ENCODE assay signal across 9 mouse cellular contexts in genomic region chr11:118511851-118512250, GRCm38 (mm10). TPM values are rescaled to one million over a fixed set of nuclear protein-coding genes. Genes with fewer than 3 reads are reported as not detected.
DNase-seq lines count a peak whose midpoint lies in the region; ATAC-seq lines count a peak whose summit lies in the region.
"Had no signal": no experiment of that assay in that cellular context is flagged by ENCODE, and none has a peak within 500 bp of the region (broad histone marks: within the 10 kb centered on the region; RNA-seq: fewer than 3 reads in every experiment).

No protein-coding gene starts in this region.

- peaks cover 18% of the 10 kb centered on the region for H3K4me1 ChIP-seq in embryonic facial prominence, embryonic 14.5 days (ENCODE audit: control insufficient read depth, insufficient read depth, low read length)
- H3K4me1 ChIP-seq in hindbrain, embryonic 16.5 days (ENCODE audit: control insufficient read depth, insufficient read depth, low read depth, low read length): peaks cover 19% of the 10 kb centered on the region

- DNase-seq in ovary, adult 18-20 months (ENCODE audit: low spot score): peak; percentile 43
- DNase-seq in ovary, postnatal 10 days (ENCODE audit: low spot score): no peak
- DNase-seq in embryonic facial prominence, embryonic 14.5 days (ENCODE audit: low spot score): peak; percentile 79
- DNase-seq in left cerebral cortex, adult 11 months (ENCODE audit: low spot score): peak; percentile 57
- DNase-seq in right cerebral cortex, postnatal 10 days (ENCODE audit: low spot score in 2 of 2): peak; percentile 83

- 34% methylated on average over 6 of the region's 6 CpGs for WGBS in embryonic facial prominence, embryonic 14.5 days
- WGBS in hindbrain, embryonic 16.5 days: 27% methylated on average over 6 of the region's 6 CpGs

- peak overlapping the region; percentile 37 for H3K9ac ChIP-seq in embryonic facial prominence, embryonic 14.5 days (ENCODE audit: low read depth, low read length)
- peak overlapping the region; percentile 4; the same call in 1 of the 2 replicates for H3K9ac ChIP-seq in hindbrain, embryonic 16.5 days (ENCODE audit: low read depth, low read length)

- H3K27me3 ChIP-seq in embryonic facial prominence, embryonic 14.5 days (replicated peaks; ENCODE audit: control insufficient read depth, insufficient read depth, low read length): no peaks in the 10 kb centered on the region
- no peaks in the 10 kb centered on the region for H3K27me3 ChIP-seq in hindbrain, embryonic 16.5 days (replicated peaks; ENCODE audit: control insufficient read depth, insufficient read depth, low read length)

- no peak overlapping the region for H3K27ac ChIP-seq in embryonic facial prominence, embryonic 14.5 days (replicated peaks; ENCODE audit: low read depth, low read length)
- H3K27ac ChIP-seq in hindbrain, embryonic 16.5 days (ENCODE audit: low read depth, low read length): peak overlapping the region; percentile 54; the same call in 1 of the 2 replicates
- H3K27ac ChIP-seq: macrophage had no signal

- peak; percentile 49 for ATAC-seq in embryonic facial prominence, embryonic 14.5 days (ENCODE audit: low read depth)
- ATAC-seq in hindbrain, embryonic 16.5 days: peak; percentile 51
- no peak for ATAC-seq in granulocyte monocyte progenitor cell, adult 5-6 weeks (replicated peaks; ENCODE audit: poor library complexity, severe bottlenecking)
- ATAC-seq in erythroid progenitor cell, adult 5-6 weeks (replicated peaks; ENCODE audit: low FRiP score, poor library complexity, severe bottlenecking): no peak

- H3K9me3 ChIP-seq in embryonic facial prominence, embryonic 14.5 days (ENCODE audit: control insufficient read depth, low read length): no peaks in the 10 kb centered on the region
- H3K9me3 ChIP-seq in hindbrain, embryonic 16.5 days (ENCODE audit: control insufficient read depth, low read length): no peaks in the 10 kb centered on the region

- peak overlapping the region; percentile 41 for H3K4me2 ChIP-seq in embryonic facial prominence, embryonic 14.5 days (ENCODE audit: low read depth, low read length)
- H3K4me2 ChIP-seq in hindbrain, embryonic 16.5 days (ENCODE audit: low read length): no peak overlapping the region

- H3K4me3 ChIP-seq in embryonic facial prominence, embryonic 14.5 days (ENCODE audit: low read depth, low read length): no peak overlapping the region
- no peak overlapping the region for H3K4me3 ChIP-seq in hindbrain, embryonic 16.5 days (ENCODE audit: low read length)

- H3K36me3 ChIP-seq in embryonic facial prominence, embryonic 14.5 days (ENCODE audit: control insufficient read depth, insufficient read depth, low read length): no peaks in the 10 kb centered on the region
- H3K36me3 ChIP-seq in hindbrain, embryonic 16.5 days (ENCODE audit: control insufficient read depth, insufficient read depth, low read length): no peaks in the 10 kb centered on the region

RNA-seq across cellular contexts. Expression of gene Engase, which starts 35.2 kb away (rescaled TPM):
- 6.0 and 7.6 TPM in 2 replicates for polyA plus RNA-seq in embryonic facial prominence, embryonic 14.5 days (2014; fragmentation: Nextera tagmentation; extraction: Ambion mirVana)
- polyA plus RNA-seq in hindbrain, embryonic 16.5 days (2015; fragmentation: Nextera tagmentation; extraction: Ambion mirVana): 6.5 and 8.7 TPM in 2 replicates
- total RNA-seq in granulocyte monocyte progenitor cell, adult 5-6 weeks (2014; fragmentation: Nextera tagmentation): 2.2 and 4.8 TPM in 2 replicates
- 2.4 and 5.7 TPM in 2 replicates for total RNA-seq in granulocyte monocyte progenitor cell, adult 5-6 weeks (2017)
- total RNA-seq in erythroid progenitor cell, adult 5-6 weeks (2015; ENCODE audit: low replicate concordance): not detected in 2 replicates
- total RNA-seq in erythroid progenitor cell, adult 5-6 weeks (2017; ENCODE audit: low replicate concordance): 9.4 TPM in 1 of 2 replicates, not detected in the other

Comparison
In these comparisons a context has a peak if more than half of its experiments do, and no peak if none do; other contexts are left out.
1. ATAC-seq: peak in embryonic facial prominence, embryonic 14.5 days (single experiment) and hindbrain, embryonic 16.5 days (single experiment); none in granulocyte monocyte progenitor cell, adult 5-6 weeks (single experiment) and erythroid progenitor cell, adult 5-6 weeks (single experiment).